Mouse (Mus musculus) thymus, postnatal 10 days (tissue): ENCODE measurements around the gene Psmb9.
A peak's percentile ranks its signal among the peaks of the same experiment; 100 is the strongest.

ENCODE experiments used
- DNase-seq, 2 experiments: peaks; one replicate each; pipeline ENCODE4 v3.0.0; 2021; ENCODE audit warnings: low spot score in 2 of 2

Psmb9 gene

GRCm38 (mm10) chr17:34206731-34207130 lies 19.2 kb upstream of the Psmb9 start:
- peak in 1 of 2 experiments; percentile 2 for DNase-seq

DNA sequence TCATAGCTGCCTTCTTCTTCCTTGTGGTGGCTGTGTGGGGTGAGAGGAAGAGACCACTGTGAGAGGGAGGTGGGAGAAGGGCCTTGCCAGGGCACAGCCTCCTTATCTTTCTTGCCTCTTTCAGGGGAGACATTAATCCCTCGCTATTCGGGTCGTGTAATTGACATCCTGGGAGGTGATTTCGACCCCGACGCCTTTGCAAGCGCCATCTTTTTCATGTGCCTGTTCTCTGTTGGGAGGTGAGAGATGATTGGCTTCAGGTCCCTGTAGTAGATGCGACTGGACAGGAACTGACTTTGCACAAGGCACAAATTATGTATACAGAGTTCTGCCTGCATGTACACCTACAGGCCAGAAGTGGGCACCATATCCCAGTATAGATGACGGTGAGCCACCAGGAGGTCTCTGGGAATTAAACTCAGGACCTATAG lies 18.2 kb upstream of the Psmb9 start:
- peak; percentile 22 to 53 for DNase-seq

DNA sequence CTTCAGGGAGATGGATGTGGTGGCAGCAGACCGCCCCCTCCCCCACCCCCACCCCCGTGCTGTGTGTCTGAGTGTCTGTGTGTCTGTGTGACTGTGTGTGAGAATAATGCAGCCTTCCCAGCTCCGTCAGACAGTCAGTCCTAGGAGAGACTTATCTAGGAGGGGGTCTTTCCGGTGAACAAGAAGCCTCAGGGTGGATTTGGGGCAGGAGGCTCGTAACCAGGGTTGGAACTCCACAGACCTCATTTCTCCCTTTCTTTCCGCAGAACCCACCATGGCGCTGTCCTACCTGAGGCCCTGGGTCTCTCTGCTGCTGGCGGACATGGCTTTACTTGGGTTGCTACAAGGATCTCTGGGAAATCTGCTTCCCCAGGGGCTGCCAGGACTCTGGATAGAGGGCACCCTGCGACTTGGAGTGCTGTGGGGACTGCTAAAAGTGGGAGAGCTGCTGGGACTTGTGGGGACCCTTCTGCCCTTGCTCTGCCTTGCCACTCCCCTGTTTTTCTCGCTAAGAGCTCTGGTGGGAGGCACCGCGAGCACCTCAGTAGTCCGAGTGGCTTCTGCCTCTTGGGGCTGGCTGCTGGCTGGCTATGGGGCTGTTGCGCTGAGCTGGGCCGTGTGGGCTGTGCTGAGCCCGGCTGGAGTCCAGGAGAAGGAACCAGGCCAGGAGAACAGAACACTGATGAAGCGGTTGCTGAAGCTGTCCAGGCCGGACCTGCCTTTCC lies 17.6 kb upstream of the Psmb9 start:
- DNase-seq = peak; percentile 60

- DNase-seq = peak; percentile 91 to 98
Measured at GRCm38 (mm10) chr17:34204303-34205010, 16.9 kb upstream of the Psmb9 start.

GRCm38 (mm10) chr17:34203444-34203843 lies 15.9 kb upstream of the Psmb9 start, which contains the start of gene Tap2:
Gene Tap2, plus strand, starts transcription at chr17:34203527.
- no peak for DNase-seq

- DNase-seq = no peak
Measured at GRCm38 (mm10) chr17:34202760-34203442, 15.3 kb upstream of the Psmb9 start.

DNA sequence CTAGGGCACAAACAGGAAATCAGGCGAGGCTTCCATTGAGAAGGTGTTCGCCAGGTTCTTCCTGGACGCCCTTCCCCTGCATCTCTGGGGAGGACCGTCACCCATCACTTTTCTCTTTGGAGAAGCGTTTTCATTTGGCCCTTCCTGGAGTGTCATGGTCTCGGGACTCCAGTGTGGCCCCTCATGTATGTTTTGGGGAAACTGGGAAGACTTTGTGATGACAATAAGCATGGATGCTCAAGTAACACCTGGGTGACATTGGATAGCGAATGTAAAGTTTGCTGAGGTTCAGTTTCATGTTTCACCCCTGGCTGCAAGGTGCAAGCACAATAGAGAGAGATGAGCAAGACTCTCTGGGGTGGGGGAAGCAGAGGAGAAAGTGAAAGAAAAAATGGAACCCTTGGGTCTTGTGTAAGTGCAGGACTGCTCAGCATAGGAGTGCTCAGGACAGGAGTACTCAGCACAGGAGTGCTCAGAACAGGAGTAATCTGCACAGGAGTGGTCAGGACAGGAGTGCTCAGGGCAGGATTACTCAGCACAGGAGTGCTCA lies 14.0 kb upstream of the Psmb9 start:
- no peak for DNase-seq

- peak in 1 of 2 experiments; percentile 68 for DNase-seq
Measured at GRCm38 (mm10) chr17:34200772-34201505, 13.4 kb upstream of the Psmb9 start.

DNA sequence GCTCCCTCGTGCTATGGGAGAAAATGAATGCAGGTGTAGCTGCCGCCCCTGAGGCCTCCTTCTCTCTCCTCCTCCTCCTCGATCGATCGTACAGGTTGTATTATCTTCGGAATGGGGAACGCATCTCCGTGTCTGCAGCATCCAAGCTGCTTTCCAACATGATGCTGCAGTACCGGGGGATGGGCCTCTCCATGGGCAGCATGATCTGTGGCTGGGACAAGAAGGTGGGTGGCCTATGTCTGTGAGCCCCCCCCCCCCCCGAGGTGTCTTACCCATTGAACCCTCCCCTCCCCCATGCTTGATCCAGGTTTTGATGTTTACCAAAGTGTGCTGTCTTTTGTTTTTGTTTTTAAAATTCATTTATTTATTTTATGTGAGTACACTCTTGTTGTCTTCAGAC lies 12.5 kb upstream of the Psmb9 start:
- DNase-seq = no peak

- DNase-seq = no peak
Measured at GRCm38 (mm10) chr17:34199050-34199619, 11.6 kb upstream of the Psmb9 start.

DNA sequence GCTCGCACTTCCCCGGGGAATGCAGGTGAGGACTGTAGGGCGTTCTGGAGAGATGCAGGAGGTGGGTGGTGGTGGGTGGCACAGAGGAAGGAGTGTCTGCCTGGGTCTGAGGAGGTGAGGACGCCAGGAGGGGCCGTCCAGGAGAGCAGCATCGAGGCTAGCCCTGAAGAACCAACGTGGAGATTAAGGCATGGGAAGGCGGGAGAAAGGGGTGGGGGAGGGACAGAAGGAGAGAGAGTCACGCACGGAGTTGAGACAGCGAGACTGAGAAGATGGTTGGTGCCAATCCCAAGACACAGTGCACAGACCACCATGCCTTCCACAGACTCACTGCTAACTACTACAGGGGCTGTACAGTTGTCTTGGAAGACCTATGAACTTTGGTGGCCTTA lies 11.0 kb upstream of the Psmb9 start:
- DNase-seq = no peak

DNA sequence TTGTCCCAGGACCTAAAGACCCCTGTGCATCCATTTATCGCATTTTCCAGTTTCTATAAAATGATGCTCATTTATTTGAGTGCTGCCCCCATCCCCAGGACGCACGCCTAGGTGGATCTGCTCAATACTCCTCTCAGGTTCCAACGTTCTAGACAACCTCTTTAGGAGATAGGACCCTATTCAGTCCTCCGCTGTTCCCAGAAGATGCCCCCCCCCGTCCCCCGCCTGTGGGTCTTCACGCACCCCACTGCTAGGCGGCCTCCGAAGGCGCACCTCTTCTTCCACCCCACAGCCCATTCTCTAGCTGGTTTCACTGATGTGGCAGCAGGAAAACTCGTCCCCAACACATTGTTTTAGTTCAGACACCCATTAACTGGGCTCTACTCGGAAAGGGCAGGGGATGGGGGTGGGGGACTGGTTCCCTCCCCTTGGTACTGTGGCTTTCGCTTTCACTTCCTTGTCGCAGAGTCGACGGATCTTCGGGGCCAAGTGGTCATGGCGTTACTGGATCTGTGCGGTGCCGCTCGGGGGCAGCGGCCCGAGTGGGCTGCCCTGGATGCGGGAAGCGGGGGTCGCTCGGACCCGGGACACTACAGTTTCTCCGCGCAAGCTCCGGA lies 10.4 kb upstream of the Psmb9 start:
- peak; percentile 69 to 74 for DNase-seq

GRCm38 (mm10) chr17:34196941-34197894 lies 9.7 kb upstream of the Psmb9 start, which contains the start of gene Psmb8:
Gene Psmb8, plus strand, starts transcription at chr17:34197721.
- DNase-seq = peak; percentile 82 to 85

- DNase-seq = peak; percentile 85 to 89
Measured at GRCm38 (mm10) chr17:34196491-34196890, 8.9 kb upstream of the Psmb9 start.

DNA sequence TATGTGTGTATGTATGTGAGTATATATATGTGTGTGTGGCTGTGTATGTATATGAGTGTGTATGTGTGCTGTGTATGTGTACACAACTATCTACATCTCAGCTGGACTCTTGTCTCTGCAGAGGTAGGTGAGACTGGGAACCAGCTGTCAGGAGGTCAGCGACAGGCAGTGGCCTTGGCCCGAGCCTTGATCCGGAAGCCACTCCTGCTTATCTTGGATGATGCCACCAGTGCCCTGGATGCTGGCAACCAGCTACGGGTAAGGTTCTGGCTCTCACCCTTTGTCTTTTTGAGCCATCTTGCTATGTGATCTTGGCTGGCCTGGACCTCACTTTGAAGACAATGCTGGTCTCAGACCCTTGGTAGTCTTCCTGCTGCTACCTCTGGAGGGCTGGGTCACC lies 7.2 kb upstream of the Psmb9 start:
- no peak for DNase-seq

GRCm38 (mm10) chr17:34193468-34193867 lies 5.9 kb upstream of the Psmb9 start:
- DNase-seq = no peak

GRCm38 (mm10) chr17:34192852-34193251 lies 5.3 kb upstream of the Psmb9 start:
- DNase-seq = no peak

DNA sequence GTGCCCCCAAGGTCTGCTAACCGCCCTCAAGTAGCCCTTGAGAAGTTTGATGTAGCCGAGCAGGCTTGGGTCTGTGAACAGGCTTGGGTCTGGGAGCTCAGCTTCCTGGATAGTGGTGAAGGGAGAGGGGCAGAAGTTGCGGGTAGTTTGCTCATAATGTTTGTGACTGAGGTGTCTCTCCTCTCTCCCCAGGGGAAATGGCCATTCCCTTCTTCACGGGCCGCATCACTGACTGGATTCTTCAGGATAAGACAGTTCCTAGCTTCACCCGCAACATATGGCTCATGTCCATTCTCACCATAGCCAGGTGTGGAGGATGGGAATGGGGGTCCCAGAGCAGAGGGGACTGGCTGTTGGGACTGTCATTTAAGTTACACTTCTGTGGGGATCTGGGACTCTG lies 1.4 kb upstream of the Psmb9 start:
- DNase-seq = no peak

DNA sequence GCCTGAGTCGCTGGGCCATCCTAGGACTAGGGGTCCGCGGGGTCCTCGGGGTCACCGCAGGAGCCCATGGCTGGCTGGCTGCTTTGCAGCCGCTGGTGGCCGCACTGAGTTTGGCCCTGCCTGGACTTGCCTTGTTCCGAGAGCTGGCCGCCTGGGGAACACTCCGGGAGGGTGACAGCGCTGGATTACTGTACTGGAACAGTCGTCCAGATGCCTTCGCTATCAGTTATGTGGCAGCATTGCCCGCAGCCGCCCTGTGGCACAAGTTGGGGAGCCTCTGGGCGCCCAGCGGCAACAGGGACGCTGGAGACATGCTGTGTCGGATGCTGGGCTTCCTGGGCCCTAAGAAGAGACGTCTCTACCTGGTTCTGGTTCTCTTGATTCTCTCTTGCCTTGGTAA lies 446 bp upstream of the Psmb9 start:
- no peak for DNase-seq

DNA sequence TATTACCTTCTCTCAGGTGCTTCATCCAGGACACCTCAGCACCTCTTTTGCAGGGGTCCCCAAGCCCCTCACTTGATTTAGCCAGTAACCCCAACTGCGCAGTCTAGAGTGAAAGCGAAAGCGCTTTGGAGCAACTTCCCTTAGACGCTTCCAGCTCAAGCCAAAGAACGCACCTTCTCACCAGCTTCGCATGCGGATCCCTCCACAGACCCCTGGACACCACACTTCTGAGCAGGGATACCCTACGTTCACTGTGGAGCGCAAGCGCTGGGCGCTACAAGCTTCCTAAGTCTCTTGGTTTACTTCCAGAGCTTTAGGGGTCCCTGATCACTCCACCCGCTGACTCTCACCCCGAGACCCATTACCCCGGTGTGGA lies 691 bp downstream of the Psmb9 start:
- no peak for DNase-seq
